Mouse (Mus musculus) myocyte (in vitro differentiated cells): ENCODE results near the gene Rnf144a.

Experiments used
- MAX ChIP-seq: IDR thresholded peaks from one replicate; pipeline ENCODE4 v1.6.1; 2011; ENCODE audit warnings: low read depth, mild to moderate bottlenecking, control low read depth
- MYOD1 ChIP-seq, 3 experiments: IDR thresholded peaks; one replicate each; pipeline ENCODE4 v1.6.1; 2011; ENCODE audit warnings: control low read depth in 2 of 3, low read depth in 2 of 3, mild to moderate bottlenecking in 2 of 3, moderate library complexity in 1 of 3; ENCODE audit not compliant: insufficient read length in 2 of 3, control insufficient read depth in 1 of 3
- MYOG ChIP-seq, 3 experiments: IDR thresholded peaks; one replicate each; pipeline ENCODE4 v1.6.1; 2011; ENCODE audit warnings: control low read depth in 2 of 3, low read depth in 2 of 3, mild to moderate bottlenecking in 2 of 3; ENCODE audit not compliant: insufficient read length in 2 of 3, control insufficient read depth in 1 of 3, insufficient read depth in 1 of 3
- POLR2A ChIP-seq: IDR thresholded peaks from one replicate; pipeline ENCODE4 v1.6.1; 2011; ENCODE audit warnings: low read depth, mild to moderate bottlenecking, control low read depth, moderate library complexity; ENCODE audit not compliant: insufficient read length
- POLR2AphosphoS2 ChIP-seq: IDR thresholded peaks from one replicate; pipeline ENCODE4 v1.6.1; 2011; ENCODE audit warnings: low read depth, control low read depth; ENCODE audit not compliant: insufficient read length
- REST ChIP-seq: IDR thresholded peaks from one replicate; pipeline ENCODE4 v1.6.1; 2011; ENCODE audit warnings: mild to moderate bottlenecking, control low read depth, moderate library complexity; ENCODE audit not compliant: insufficient read depth, insufficient read length
- TCF12 ChIP-seq: IDR thresholded peaks from one replicate; pipeline ENCODE4 v1.6.1; 2011; ENCODE audit warnings: mild to moderate bottlenecking, control low read depth; ENCODE audit not compliant: poor library complexity, insufficient read depth, severe bottlenecking

DNA sequence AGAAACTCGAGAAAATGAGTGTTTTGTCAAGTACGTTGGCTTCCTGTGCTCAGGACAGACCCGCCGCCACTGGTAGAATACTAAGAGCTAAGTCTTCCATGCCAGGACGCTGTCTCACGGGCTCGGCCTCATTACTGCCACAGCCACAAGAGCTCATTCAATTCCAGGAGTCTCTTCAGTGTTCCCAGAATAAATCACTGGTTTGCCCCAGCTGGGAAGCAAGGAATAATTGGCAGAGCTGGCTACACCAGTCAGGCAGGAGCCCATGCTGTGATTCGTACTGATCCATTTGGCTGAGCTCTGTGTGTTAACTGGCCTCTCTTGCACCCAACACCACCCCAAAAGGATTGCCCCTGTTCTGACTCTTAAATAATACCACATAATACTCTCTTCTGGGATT, 45.0 kb downstream of the Rnf144a start:
- no peak for TF ChIP-seq REST
- TF ChIP-seq POLR2AphosphoS2 = no peak
- no peak for TF ChIP-seq MAX
- no peak for TF ChIP-seq POLR2A
- no peak for TF ChIP-seq MYOD1 (IDR thresholded peaks at IDR 0.05; ENCODE audit: control insufficient read depth in 1 of 3, insufficient read length in 2 of 3, low read depth in 2 of 3)
- TF ChIP-seq TCF12 = no peak
- no peak for TF ChIP-seq MYOG (IDR thresholded peaks at IDR 0.05; ENCODE audit: control insufficient read depth in 1 of 3, insufficient read depth in 1 of 3, insufficient read length in 2 of 3, low read depth in 2 of 3)
